Mouse (Mus musculus) ES-E14 (cell line): ENCODE measurements around the gene Gm973.

ENCODE experiments used
- CHD2 ChIP-seq: IDR thresholded peaks from 2 replicates; pipeline ENCODE4 v1.6.1; 2014; ENCODE audit warnings: mild to moderate bottlenecking, low read depth, low read length, inconsistent platforms
- HCFC1 ChIP-seq: IDR thresholded peaks from 2 replicates; pipeline ENCODE4 v1.6.1; 2012; ENCODE audit warnings: low read length, inconsistent platforms, borderline replicate concordance; ENCODE audit not compliant: insufficient read depth
- ZC3H11A ChIP-seq: IDR thresholded peaks from 2 replicates; pipeline ENCODE4 v1.6.1; 2012; ENCODE audit warnings: low read depth, mild to moderate bottlenecking, inconsistent platforms, low read length, borderline replicate concordance
- ZNF384 ChIP-seq: IDR thresholded peaks from 2 replicates; pipeline ENCODE4 v1.6.1; 2012; ENCODE audit warnings: low read depth, low read length, inconsistent platforms

DNA sequence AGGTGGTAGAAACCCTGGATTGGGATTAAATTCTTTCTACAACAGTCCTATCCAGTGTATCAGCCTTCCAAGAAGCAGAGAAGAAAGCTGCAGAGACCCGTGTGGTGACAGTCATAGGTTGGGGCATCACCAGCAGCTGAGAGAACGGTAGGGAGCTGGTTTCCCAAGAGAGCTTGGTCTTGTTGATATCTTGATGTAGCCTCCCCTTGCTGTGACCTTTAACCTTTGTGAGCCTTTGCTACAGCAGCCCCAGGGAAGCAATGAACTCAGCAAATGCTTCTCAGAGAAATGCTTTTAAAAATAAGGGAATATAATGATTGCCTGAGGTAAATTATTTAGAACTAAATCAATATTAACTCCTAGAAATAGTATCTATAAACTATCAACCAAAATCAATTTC, 13.7 kb upstream of the Gm973 start:
- TF ChIP-seq ZNF384 (no peak), ZC3H11A (no peak), CHD2 (no peak), HCFC1 (no peak)
